Mouse (Mus musculus) adrenal gland, adult (tissue): ENCODE measurements around the gene Mum1.
A peak's percentile ranks its signal among the peaks of the same experiment; 100 is the strongest.

Experiments used
- DNase-seq, 2 experiments: peaks; one replicate each; pipeline ENCODE4 v3.0.0; 2022 to 2023; ENCODE audit warnings: low spot score in 1 of 2; ENCODE audit not compliant: inconsistent age in 2 of 2

Gene Mum1

GRCm38 (mm10) chr10:80248971-80249640, 22.9 kb downstream of the Mum1 start, which contains the start of gene Ndufs7:
Ndufs7 (plus strand) TSS chr10:80249121.
- peak; percentile 96 to 100 for DNase-seq

DNA sequence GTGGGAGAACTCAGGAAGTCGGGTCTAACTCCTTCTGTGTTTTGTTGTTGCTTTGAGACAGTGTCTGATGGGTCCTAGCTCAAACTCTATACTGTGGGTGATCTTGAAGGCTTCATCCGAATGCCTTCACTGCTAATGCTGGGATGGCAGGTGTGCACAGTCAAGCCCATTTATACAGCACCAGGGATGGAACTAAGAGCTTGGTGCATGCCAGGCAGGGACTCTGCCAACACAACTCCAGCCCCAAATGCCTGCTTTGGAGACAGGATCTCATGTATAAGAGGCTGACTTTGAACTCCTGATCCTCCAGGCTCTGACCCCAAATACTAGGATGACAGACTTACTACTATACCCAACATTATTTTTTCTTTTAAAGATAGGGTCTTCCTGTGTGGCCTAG, 23.8 kb downstream of the Mum1 start:
- no peak for DNase-seq

GRCm38 (mm10) chr10:80250573-80250972, 24.3 kb downstream of the Mum1 start:
- DNase-seq = peak in 1 of 2 experiments; percentile 40

DNA sequence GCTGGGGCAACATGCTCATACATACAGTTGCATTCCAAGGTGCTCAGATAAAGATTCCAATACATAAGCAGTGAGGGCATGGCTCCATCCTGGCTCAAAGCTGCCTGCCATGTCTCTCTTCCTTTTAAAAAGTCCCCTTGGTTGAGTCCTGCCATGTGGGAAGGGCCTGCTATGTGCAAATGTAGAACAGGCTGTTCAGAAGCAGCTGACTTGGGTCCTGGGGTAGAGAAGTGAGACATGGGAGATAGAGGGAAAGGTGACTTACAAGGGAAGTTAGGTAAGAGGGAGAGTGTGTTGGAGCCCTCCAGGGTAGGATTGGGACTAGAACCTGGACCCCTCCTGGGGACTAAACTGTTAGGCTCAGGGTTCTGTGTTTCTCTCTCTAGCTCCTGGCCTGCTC, 25.8 kb downstream of the Mum1 start:
- no peak for DNase-seq

GRCm38 (mm10) chr10:80252493-80253274, 26.4 kb downstream of the Mum1 start:
- DNase-seq = no peak

DNA sequence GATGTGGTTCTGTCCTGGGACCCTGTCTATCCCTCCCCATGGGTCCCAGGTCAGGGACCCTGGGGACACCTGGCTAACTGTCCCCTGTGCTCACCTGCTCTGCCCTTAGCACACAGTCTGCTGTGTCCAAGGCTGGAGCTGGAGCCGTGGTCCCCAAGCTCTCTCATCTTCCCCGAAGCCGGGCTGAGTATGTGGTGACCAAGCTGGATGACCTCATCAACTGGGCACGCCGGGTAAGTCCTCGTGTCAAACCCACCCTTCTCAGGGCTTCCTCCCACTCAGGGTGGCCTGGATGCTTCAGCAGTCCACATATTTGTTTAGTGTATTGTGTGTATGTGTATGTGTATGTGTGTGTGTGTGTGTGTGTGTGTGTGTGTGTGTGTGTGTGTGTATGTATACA, 27.3 kb downstream of the Mum1 start:
- DNase-seq = peak in 1 of 2 experiments; percentile 29

DNA sequence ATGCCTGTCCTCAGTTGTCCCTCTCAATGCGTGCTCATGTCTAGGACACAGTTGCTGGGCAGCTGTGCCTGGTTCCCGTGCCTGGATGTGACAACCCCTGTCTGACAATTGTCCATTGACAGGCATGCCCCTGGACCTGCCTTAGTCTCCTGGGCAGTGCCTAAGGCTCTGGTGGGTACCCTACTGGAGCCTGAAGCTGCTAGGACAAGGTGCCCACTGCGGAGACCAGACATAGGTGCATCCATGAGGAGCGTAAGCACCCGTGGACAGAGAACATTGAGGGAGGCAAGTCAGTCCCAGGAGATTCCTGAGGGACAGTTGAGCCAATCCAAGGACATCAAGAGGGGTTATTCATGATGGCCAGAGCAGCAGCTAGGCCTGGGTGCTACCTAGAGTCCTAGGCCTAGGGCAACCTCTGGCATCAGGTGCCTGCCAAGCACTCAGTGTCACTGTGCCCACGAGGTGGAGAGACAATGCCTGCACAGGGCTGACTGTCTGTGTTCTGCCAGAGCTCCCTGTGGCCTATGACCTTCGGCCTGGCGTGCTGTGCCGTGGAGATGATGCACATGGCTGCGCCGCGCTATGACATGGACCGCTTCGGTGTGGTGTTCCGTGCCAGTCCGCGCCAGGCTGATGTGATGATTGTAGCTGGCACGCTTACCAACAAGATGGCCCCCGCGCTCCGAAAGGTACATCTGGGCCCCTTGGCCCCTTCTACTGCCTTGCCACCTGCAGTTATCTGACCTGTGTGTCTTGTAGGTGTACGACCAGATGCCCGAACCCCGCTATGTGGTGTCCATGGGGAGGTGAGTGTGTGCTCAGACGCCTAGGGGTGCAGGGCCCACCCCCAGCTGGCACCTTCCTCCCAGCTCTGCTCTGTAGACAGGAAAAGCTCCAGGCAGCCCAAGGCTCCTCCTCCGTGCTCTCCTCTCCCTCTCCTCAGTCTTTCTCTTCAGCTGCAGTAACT, 28.4 kb downstream of the Mum1 start:
- DNase-seq = peak in 1 of 2 experiments; percentile 51

DNA sequence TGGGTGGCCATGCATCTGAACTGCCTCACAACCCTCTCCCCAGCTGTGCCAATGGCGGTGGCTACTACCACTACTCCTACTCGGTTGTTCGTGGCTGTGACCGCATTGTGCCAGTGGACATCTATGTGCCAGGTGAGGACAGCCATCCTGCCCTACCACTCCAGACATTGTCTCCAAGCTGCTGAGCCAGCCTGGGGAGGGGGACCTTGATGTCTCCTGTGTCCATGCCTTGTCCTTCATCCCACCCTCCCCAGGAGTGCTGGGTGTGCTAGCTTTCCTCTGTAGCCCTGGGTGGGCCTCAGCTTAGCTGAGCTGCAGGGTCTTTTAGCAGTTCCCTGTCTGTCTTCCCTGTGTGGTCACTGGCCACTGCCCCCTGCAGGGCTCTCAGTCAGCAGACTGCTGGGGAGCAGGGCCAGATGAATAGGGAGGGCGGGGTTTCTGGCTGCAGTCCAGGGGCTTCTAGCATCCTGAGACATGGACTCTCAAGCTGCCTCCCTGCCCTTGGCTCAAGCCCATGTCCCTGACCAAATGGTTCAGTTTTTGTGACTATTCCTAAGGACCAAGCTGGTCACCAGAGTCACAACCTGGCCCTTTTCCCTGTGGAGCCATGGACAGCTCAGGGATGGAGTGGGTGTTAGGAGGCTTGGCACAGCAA, 29.8 kb downstream of the Mum1 start:
- DNase-seq = peak; percentile 70 to 88

- peak in 1 of 2 experiments; percentile 58 for DNase-seq
Observed at GRCm38 (mm10) chr10:80257936-80258335, 31.7 kb downstream of the Mum1 start.

DNA sequence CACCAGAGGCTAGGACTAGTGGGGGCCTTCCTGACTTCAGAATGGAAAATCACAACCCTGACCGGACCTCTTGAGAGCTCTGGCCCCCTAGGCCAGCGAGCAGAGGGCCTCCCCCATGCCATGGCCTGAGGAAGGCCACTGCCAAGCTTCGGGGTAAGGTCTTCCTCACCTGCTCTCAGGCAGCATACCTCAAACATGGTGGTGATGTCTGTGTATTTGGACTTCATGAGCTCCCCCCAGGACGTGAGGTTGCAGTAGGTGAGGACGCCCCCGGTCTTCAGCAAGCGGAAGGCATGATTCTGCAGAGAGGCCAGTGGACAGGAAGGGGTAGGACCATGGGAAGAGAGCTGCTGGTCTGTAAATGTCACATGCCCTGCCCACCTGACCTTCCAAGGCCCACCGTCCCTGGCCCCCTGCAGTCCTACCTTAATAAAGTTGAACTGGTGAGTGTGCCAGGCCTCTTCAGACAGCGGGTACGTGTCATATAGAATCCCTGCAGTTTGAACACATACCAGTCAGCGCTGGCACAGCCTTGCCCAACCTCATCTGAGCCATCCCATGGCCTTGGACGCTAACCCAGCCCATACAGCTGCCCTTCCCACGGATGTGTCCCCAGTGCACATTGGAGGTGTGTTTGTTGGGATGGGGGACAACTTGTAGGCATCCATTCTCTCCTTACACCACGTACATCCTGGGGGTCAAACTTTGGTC, 32.7 kb downstream of the Mum1 start:
- peak; percentile 76 to 88 for DNase-seq

DNA sequence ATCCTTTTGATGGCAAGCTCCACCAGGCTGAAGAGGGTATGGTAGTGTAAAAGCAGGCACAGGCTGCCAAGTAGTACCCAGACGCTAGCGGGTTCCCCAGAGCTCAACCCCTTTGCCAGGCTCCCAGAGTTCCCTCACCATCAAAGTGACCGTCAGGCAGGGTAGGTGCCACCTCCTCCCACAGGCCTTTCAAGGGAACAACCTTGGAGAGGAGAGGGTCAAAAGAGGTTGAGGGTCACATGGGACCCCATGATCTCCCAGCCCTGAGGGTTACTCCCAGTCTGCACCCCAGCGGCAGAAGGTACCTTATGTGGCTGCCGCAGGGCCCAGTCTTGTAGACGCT, 33.2 kb downstream of the Mum1 start:
- peak in 1 of 2 experiments; percentile 89 for DNase-seq

- peak; percentile 87 to 93 for DNase-seq
Observed at GRCm38 (mm10) chr10:80259861-80260641, 33.8 kb downstream of the Mum1 start.

- peak; percentile 99 for DNase-seq
Observed at GRCm38 (mm10) chr10:80260642-80261584, 34.7 kb downstream of the Mum1 start, which contains the start of the genes Gamt and Dazap1. Gamt (minus strand) TSS chr10:80261012. Dazap1 (plus strand) TSS chr10:80261486.

GRCm38 (mm10) chr10:80261585-80261968, 35.3 kb downstream of the Mum1 start:
- DNase-seq = peak; percentile 98 to 100

DNA sequence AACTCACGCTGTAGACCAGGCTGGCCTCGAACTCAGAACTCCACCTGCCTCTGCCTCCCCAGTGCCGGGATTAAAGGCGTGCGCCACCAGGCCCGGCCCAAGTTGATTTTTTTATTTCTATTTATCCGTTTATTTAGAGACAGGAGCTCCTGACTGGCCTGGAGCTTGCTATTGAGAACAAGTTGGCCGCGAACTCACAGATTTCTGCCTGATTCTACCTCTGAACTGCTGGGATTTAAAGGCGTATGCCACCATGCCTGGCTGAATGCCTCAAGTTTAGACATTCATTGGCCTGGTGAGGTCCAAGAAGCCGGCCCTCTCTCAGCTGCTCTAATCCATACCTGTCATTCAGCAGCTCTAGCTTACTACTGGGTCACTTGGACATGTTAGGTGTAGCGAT, 35.9 kb downstream of the Mum1 start:
- peak in 1 of 2 experiments; percentile 50 for DNase-seq

DNA sequence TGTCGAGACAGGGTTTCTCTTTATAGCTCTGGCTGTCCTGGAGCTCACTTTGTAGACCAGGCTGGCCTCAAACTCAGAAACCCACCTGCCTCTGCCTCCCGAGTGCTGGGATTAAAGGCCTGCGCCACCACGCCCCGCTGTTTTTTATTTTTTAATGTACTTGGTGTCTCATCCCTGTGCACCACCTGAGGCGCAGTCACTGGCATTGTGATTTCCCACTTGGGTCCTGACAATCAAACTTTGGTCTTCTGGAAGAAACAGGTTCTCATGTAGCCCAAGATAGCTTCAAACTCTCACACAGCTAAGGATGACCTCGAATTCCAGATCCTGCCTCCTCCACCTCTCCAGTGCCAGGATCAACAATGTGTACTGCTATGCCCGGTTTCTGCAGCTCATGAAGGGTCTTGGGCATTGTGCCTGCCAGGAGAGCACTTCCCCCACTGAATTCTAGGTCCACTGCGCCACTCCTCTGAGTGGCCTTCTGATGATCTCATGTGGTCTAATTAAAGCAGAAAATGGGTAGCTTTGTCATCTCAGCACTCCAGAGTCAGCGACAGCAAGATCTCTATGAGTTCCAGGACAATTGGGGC, 36.6 kb downstream of the Mum1 start:
- peak in 1 of 2 experiments; percentile 63 for DNase-seq

GRCm38 (mm10) chr10:80264341-80265148, 38.3 kb downstream of the Mum1 start:
- DNase-seq = peak; percentile 99
